Mouse (Mus musculus) C2C12 (cell line): ENCODE measurements at regions not wholly inside any gene's neighbourhood (a gene's known extent, or its start where the extent isn't known, plus 50 kb on each side); places are given as distances from the start of the nearest gene placed in this dataset.

Source experiments
- CEBPB ChIP-seq: IDR thresholded peaks from one replicate; pipeline ENCODE4 v1.6.1; 2011; ENCODE audit warnings: low read depth, mild to moderate bottlenecking, control low read depth, moderate library complexity
- CTCF ChIP-seq: IDR thresholded peaks from one replicate; pipeline ENCODE4 v1.5.1; 2011; ENCODE audit not compliant: control insufficient read depth, insufficient read depth, insufficient read length
- FOSL1 ChIP-seq: IDR thresholded peaks from one replicate; pipeline ENCODE4 v1.8.0; 2011; ENCODE audit warnings: mild to moderate bottlenecking, low read length; ENCODE audit not compliant: poor library complexity, insufficient read depth, severe bottlenecking
- MAX ChIP-seq: IDR thresholded peaks from one replicate; pipeline ENCODE4 v1.6.1; 2011; ENCODE audit warnings: mild to moderate bottlenecking, control low read depth
- MYOD1 ChIP-seq: IDR thresholded peaks from one replicate; pipeline ENCODE4 v1.6.1; 2011; ENCODE audit warnings: low read depth; ENCODE audit not compliant: control insufficient read depth, insufficient read length
- MYOG ChIP-seq: IDR thresholded peaks from one replicate; pipeline ENCODE4 v1.6.1; 2011; ENCODE audit not compliant: control insufficient read depth, insufficient read length; ENCODE audit errors: extremely low read depth
- USF1 ChIP-seq: IDR thresholded peaks from one replicate; pipeline ENCODE4 v1.6.1; 2011; ENCODE audit warnings: low read depth, mild to moderate bottlenecking, control low read depth, moderate library complexity

- TF ChIP-seq CTCF (no peak), MAX (no peak), MYOD1 (no peak), USF1 (no peak), CEBPB (no peak), MYOG (no peak), FOSL1 (no peak)
Observed at GRCm38 (mm10) chr11:112661426-112661825, 120.6 kb upstream of the Sox9 start.
